Mouse (Mus musculus): ENCODE data around the gene Fis1.
"Not testable (repeated sequence)": the region's sequence is repeated elsewhere in the genome, so short reads cannot be mapped to it uniquely, and the experiment has no call there.

GRCm38 (mm10) chr5:136940029-136940428 is 13.0 kb upstream of the Fis1 start:
- not testable (repeated sequence) for TF ChIP-seq CTCF, EP300 (IDR thresholded peaks at IDR 0.05; ENCODE audit: low read depth)

All from liver, embryonic 14.5 days (tissue).